Mouse (Mus musculus): Measurements from ENCODE around the gene Ccl22. TPM values are rescaled to one million over a fixed set of nuclear protein-coding genes. Genes with fewer than 3 reads are reported as not detected.

Gene Ccl22
- polyA plus RNA-seq, 1 experiment from 2014 or later = not detected

DNA sequence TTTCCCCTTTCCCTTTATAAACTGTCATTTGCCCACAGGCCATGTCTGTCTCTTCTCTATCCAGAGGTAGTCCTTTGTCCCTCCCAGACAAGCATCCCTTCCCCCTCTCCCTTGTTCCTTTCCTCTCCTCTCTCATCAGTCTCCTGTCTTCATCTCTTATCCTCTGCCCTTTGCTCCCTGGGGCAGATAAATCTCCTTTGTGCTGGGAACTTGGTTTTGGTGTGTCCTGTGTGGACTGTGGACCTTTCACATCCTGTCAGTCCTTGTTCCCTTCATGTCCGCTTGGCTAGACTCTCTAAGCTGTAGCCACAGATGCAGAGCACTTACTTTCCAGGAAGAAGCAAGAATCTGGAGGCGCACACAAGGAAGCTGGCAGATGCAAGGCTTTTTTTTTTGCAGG lies 9.1 kb downstream of the Ccl22 start:
- no peaks in the 10 kb centered on the region for H3K27me3 ChIP-seq
- no peaks in the 10 kb centered on the region for H3K4me1 ChIP-seq (replicated peaks)
- no peak for ATAC-seq (replicated peaks; ENCODE audit: insufficient number of reproducible peaks, insufficient read depth, low FRiP score, low read depth)
- H3K9ac ChIP-seq = no peak overlapping the region
- H3K27ac ChIP-seq = no peak overlapping the region
- no peak overlapping the region for H3K4me2 ChIP-seq
- H3K36me3 ChIP-seq = no peaks in the 10 kb centered on the region
- WGBS = 64% methylated on average over 2 of the region's 2 CpGs
- H3K4me3 ChIP-seq = no peak overlapping the region
- no peaks in the 10 kb centered on the region for H3K9me3 ChIP-seq (replicated peaks)

DNA sequence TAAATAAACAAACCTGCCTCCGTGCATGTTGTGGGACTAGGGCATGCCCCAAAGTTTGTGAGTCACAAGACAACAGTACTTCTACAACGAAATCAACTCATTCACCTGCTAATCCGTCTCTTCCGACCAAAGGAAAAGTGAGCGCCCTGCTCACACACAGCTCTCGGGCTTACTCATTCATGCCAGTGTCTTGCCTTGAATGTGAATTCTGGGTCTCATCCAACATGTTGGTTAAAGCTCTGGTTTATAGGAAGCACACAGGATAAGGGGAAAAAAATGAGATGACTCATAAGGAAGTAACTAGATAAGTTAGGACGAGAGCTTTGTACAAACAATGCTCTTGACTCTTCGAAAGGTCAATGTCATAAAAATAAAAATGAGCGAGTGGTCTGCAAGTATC lies 21.6 kb downstream of the Ccl22 start:
- no peak overlapping the region for H3K4me2 ChIP-seq
- no peak overlapping the region for H3K27ac ChIP-seq
- H3K27me3 ChIP-seq = peaks cover 27% of the 10 kb centered on the region
- peaks cover 13% of the 10 kb centered on the region for H3K4me1 ChIP-seq (replicated peaks)
- ATAC-seq (replicated peaks; ENCODE audit: insufficient number of reproducible peaks, insufficient read depth, low FRiP score, low read depth) = no peak
- no peaks in the 10 kb centered on the region for H3K9me3 ChIP-seq (replicated peaks)
- H3K9ac ChIP-seq = no peak overlapping the region
- WGBS = 51% methylated on average over 9 of the region's 9 CpGs
- H3K4me3 ChIP-seq = no peak overlapping the region
- no peaks in the 10 kb centered on the region for H3K36me3 ChIP-seq

DNA sequence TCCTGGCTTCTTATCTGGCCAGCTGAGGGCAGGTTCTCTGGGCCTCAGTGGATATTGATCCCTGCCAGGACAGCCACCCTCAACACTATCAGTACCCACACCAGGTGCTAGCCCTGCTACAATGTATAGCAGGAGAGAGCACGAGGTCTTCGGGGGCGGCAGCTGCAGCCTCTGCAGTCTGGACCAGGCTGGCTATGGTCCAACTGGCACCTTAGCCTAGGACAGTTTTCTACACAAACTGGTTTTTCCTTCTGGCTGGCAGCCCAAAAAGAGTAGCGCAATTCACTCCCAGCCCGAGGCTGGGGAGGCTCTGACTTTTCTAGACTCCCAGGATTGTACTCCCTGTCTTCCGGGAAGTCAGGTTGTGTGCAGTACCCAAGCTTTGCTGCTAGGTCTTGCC lies 25.6 kb downstream of the Ccl22 start:
- no peak overlapping the region for H3K9ac ChIP-seq
- H3K27ac ChIP-seq = 0 out of 2 replicates have a peak overlapping the region, but pooled peaks have one; percentile 33
- H3K4me1 ChIP-seq (replicated peaks) = peaks cover 23% of the 10 kb centered on the region
- no peak for ATAC-seq (replicated peaks; ENCODE audit: insufficient number of reproducible peaks, insufficient read depth, low FRiP score, low read depth)
- 24% methylated on average over 6 of the region's 6 CpGs for whole genome bisulfite sequencing
- H3K4me2 ChIP-seq = peak overlapping the region; percentile 81; the same call in 1 of the 2 replicates
- H3K4me3 ChIP-seq = no peak overlapping the region
- no peaks in the 10 kb centered on the region for H3K9me3 ChIP-seq (replicated peaks)
- peaks cover 42% of the 10 kb centered on the region for H3K27me3 ChIP-seq
- H3K36me3 ChIP-seq = no peaks in the 10 kb centered on the region

DNA sequence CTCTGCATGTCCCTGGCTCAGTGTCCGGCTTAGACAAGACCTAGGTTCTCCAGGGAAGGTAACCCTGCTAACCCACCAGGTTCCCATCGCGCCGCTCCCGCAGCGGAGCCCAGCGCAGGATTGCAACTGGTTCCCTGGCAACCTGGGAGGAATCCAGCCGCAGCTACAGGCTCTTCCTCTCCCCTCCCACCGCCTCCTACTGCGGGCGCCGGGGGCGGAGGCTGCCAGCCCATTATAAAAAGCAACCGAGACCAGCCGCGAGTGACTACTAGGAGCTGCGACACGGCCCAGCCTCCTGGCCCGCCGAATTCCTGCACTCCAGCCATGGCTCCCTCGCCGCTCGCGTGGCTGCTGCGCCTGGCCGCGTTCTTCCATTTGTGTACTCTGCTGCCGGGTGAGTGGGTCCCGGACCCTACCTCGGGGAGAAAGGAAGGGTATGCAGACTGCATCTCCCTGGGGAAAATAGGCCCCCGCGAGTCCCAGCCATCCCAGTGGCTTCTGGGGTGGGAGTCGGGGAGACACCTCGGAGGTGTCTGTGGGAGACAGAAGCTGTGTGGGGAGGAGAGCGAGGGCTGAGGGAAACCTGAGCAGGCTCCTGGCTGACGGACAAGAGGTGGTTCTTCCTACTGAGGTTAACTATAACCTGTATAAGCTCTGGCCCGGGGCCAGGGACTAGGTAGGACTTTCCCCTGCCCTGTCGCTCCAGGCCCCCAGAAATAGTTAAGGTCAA lies 26.7 kb downstream of the Ccl22 start, which contains the start of gene Cx3cl1:
TSS of gene Cx3cl1 (plus strand) at position 69 of the 730 bp plus-strand sequence.
- 2% methylated on average over 38 of the region's 38 CpGs for WGBS
- peak within 1 kb of the TSS; percentile 33 for H3K27ac ChIP-seq
- H3K9me3 ChIP-seq (replicated peaks) = no peaks in the 10 kb centered on the region
- peak within 1 kb of the TSS; percentile 54 for H3K4me3 ChIP-seq
- peak within 1 kb of the TSS; percentile 59 for H3K9ac ChIP-seq
- no peaks in the 10 kb centered on the region for H3K36me3 ChIP-seq
- ATAC-seq (replicated peaks; ENCODE audit: insufficient number of reproducible peaks, insufficient read depth, low FRiP score, low read depth) = peak; percentile 80
- peak within 1 kb of the TSS; percentile 81 for H3K4me2 ChIP-seq
- H3K4me1 ChIP-seq (replicated peaks) = peaks cover 23% of the 10 kb centered on the region
- H3K27me3 ChIP-seq = peaks cover 42% of the 10 kb centered on the region

DNA sequence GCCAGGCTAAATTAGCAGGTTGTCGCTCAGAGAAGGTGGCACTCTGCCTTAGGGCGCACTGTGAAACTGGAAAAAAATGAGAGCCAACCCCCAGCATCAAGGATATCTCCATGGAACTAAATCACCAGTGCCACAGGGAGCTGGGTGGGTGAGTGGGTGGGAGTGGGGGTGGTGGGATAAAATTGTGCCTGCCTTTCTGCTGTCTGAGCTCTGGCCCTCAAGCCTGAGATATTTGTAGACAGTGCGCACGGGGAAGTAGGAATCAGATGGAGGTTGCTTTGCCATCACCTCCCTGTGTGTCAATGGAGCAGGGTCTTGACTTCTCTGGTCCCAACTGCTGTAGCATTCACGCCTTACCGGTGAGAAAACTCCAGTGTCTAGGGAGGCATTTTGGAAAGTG lies 27.7 kb downstream of the Ccl22 start:
- H3K27me3 ChIP-seq = peaks cover 42% of the 10 kb centered on the region
- H3K4me2 ChIP-seq = peak overlapping the region; percentile 81
- H3K4me3 ChIP-seq = peak overlapping the region; percentile 54
- no peaks in the 10 kb centered on the region for H3K36me3 ChIP-seq
- H3K4me1 ChIP-seq (replicated peaks) = peaks cover 30% of the 10 kb centered on the region
- no peak for ATAC-seq (replicated peaks; ENCODE audit: insufficient number of reproducible peaks, insufficient read depth, low FRiP score, low read depth)
- 58% methylated on average over 6 of the region's 6 CpGs for WGBS
- no peaks in the 10 kb centered on the region for H3K9me3 ChIP-seq (replicated peaks)
- no peak overlapping the region for H3K27ac ChIP-seq
- H3K9ac ChIP-seq = no peak overlapping the region

DNA sequence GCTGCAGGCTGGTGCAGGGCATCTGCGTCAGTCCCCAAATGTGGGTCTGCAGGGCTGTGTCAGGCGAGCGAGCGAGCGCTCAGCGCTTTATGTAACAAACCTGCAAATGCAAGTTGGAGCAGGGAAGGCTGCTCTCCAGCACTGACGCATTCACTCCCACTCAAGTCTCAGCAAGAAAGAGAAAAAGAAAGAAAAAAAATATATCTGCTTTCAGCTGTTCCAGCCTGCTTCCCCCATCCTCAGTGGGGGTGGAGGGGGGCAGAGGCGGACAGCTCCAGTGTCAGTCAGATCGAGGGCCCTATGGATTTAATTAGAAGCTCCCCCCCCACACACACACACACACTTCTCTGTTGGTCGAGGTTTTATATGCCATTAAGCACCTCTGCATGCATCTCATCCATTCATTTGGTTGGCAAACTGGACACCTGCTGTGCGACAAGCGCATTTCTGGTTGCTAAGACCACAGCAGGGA lies 28.3 kb downstream of the Ccl22 start:
- Histone ChIP-seq H3K4me1 (replicated peaks) (peaks cover 37% of the 10 kb centered on the region), H3K27ac (no peak overlapping the region), H3K27me3 (peaks cover 42% of the 10 kb centered on the region), H3K9me3 (replicated peaks) (no peaks in the 10 kb centered on the region), H3K4me2 (no peak overlapping the region), H3K4me3 (no peak overlapping the region), H3K36me3 (no peaks in the 10 kb centered on the region), H3K9ac (no peak overlapping the region)
- WGBS = 44% methylated on average over 12 of the region's 12 CpGs
- no peak for ATAC-seq (replicated peaks; ENCODE audit: insufficient number of reproducible peaks, insufficient read depth, low FRiP score, low read depth)

DNA sequence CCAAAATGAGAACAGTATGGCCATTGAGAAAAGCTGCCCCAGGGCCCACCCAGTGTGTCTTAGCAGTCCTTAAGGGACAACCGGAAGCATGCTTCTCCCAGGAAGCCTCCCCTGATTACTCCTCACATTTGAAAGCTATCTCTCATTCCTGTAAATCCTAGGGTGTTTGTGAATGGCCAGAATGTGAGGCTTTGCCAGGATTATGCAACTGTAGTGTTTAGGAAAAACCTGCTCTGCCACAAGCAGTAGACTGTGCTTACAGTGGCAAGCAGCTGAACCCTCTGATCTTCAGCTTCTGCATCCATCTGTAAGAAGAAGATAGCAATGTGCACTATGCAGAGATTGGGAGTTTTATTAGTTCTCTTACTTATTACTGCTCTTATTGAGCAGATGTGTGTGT lies 29.2 kb downstream of the Ccl22 start:
- H3K27me3 ChIP-seq = peaks cover 36% of the 10 kb centered on the region

DNA sequence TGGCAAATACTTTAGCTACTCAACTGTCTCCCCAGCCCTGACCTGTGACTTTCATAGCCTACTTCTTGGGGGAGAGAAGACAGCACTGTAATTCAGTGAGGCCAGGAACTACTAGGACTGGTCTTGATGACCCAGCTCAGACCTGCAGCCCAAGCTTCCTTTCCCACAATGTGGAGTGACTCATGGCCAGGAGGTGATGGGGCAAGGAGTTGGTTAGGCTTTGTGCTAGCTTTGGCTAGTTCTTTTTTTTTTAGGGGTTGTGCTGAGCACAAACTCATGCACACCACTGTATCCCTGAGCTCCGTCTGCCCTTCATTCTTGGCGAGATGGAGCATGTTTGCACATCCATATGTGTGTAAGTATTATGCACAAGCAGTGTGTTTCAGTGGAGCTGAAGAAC lies 31.0 kb downstream of the Ccl22 start:
- ATAC-seq (replicated peaks; ENCODE audit: insufficient number of reproducible peaks, insufficient read depth, low FRiP score, low read depth) = no peak
- no peak overlapping the region for H3K4me2 ChIP-seq
- H3K27me3 ChIP-seq = peaks cover 20% of the 10 kb centered on the region
- H3K4me1 ChIP-seq (replicated peaks) = peaks cover 46% of the 10 kb centered on the region
- H3K9me3 ChIP-seq (replicated peaks) = no peaks in the 10 kb centered on the region
- H3K4me3 ChIP-seq = no peak overlapping the region
- no peak overlapping the region for H3K9ac ChIP-seq
- 82% methylated on average over 2 of the region's 2 CpGs for WGBS
- no peak overlapping the region for H3K27ac ChIP-seq
- no peaks in the 10 kb centered on the region for H3K36me3 ChIP-seq

More for the DNA sequence above, 29.2 kb downstream of the Ccl22 start:
- H3K27ac ChIP-seq = no peak overlapping the region
- no peaks in the 10 kb centered on the region for H3K9me3 ChIP-seq (replicated peaks)
- ATAC-seq (replicated peaks; ENCODE audit: insufficient number of reproducible peaks, insufficient read depth, low FRiP score, low read depth) = no peak
- no peaks in the 10 kb centered on the region for H3K36me3 ChIP-seq
- peaks cover 45% of the 10 kb centered on the region for H3K4me1 ChIP-seq (replicated peaks)
- WGBS = 70% methylated on average over 1 of the region's 1 CpGs
- no peak overlapping the region for H3K4me2 ChIP-seq
- no peak overlapping the region for H3K9ac ChIP-seq
- no peak overlapping the region for H3K4me3 ChIP-seq

DNA sequence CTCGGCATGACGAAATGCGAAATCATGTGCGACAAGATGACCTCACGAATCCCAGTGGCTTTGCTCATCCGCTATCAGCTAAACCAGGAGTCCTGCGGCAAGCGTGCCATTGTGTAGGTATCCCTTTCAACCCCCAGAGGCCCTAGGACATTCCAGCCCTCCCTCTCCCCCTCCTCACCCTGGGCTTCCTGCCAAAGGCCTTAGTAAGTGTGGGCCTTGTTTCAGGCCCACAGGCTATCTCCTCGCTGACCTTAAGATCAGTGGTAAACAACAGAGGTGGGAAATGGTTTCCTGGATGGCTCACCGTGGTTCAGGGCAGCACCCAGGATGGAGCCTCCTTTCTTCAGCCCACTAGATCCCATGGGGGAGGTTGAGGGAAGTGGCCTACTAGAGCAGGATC lies 32.6 kb downstream of the Ccl22 start:
- Histone ChIP-seq H3K4me1 (replicated peaks) (peaks cover 40% of the 10 kb centered on the region), H3K4me2 (no peak overlapping the region), H3K27me3 (peaks cover 6% of the 10 kb centered on the region; the same call in 1 of the 2 replicates), H3K9me3 (replicated peaks) (no peaks in the 10 kb centered on the region), H3K9ac (no peak overlapping the region), H3K27ac (peak overlapping the region; percentile 54), H3K4me3 (no peak overlapping the region), H3K36me3 (no peaks in the 10 kb centered on the region)
- ATAC-seq (replicated peaks; ENCODE audit: insufficient number of reproducible peaks, insufficient read depth, low FRiP score, low read depth) = peak; percentile 30; the same call in 1 of the 2 replicates
- WGBS = 32% methylated on average over 10 of the region's 10 CpGs

DNA sequence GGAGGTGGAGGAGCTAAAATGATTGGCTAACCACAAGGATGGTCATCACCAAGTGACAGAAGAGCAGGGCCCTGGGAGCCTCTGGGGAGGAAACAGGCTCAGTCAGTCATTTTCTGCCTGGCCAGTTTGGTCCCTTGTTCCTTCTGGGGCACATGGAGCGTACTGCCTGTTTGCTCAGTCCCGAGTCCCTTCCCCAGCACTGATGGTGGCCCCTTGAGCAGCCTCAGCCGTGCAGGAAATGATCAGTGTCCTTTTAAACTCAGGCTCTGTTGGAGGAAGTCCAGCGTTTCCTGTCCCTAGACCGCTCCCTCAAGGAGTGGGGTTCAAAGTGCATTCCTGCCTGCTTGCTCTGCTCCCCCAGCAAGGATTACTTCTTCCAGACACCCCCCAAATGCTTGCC lies 33.1 kb downstream of the Ccl22 start:
- no peak overlapping the region for H3K4me2 ChIP-seq
- WGBS = 57% methylated on average over 5 of the region's 5 CpGs
- no peaks in the 10 kb centered on the region for H3K36me3 ChIP-seq
- H3K27me3 ChIP-seq = peaks cover 2% of the 10 kb centered on the region; the same call in 1 of the 2 replicates
- peak overlapping the region; percentile 54 for H3K27ac ChIP-seq
- peaks cover 40% of the 10 kb centered on the region for H3K4me1 ChIP-seq (replicated peaks)
- ATAC-seq (replicated peaks; ENCODE audit: insufficient number of reproducible peaks, insufficient read depth, low FRiP score, low read depth) = peak; percentile 71
- H3K9ac ChIP-seq = no peak overlapping the region
- H3K9me3 ChIP-seq (replicated peaks) = no peaks in the 10 kb centered on the region
- H3K4me3 ChIP-seq = no peak overlapping the region

DNA sequence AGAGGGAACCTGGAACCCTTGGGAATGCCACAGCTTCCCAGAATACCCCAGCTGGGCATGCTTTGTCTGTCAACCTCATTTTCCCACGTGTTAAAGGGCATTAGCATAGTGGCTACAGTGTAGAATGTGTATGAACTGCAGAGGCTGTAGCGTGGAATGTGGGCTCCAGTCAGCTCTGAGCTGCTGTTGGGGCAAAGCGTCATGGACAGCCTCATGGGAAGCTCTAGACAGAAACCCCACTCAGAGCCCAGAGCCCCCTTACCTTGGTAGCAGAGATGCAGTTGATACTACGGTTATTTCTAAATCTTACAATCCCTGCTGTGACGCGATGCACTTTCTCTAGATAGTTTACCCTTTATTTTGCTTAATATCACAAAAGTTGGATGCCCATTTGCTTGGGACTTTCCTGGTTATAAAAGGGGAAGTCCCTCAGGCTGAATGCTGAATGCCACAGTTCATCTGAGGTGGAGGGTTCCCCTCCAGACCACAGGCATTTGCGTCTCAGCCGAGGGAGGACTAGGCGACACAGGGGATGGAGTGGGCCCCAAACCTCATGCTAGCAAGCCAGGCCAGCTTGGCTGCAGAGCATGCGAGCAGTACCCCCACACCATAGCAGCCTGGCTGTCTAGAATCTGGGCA lies 33.6 kb downstream of the Ccl22 start:
- H3K27me3 ChIP-seq = no peaks in the 10 kb centered on the region; the same call in 1 of the 2 replicates
- ATAC-seq (replicated peaks; ENCODE audit: insufficient number of reproducible peaks, insufficient read depth, low FRiP score, low read depth) = no peak
- H3K36me3 ChIP-seq = no peaks in the 10 kb centered on the region
- H3K4me3 ChIP-seq = no peak overlapping the region
- no peak overlapping the region for H3K4me2 ChIP-seq
- peak overlapping the region; percentile 54; the same call in 1 of the 2 replicates for H3K27ac ChIP-seq
- 63% methylated on average over 10 of the region's 10 CpGs for WGBS
- H3K9me3 ChIP-seq (replicated peaks) = no peaks in the 10 kb centered on the region
- H3K4me1 ChIP-seq (replicated peaks) = peaks cover 40% of the 10 kb centered on the region
- H3K9ac ChIP-seq = no peak overlapping the region
